Mouse (Mus musculus) liver, adult 2 months (tissue): ENCODE measurements around the gene Ier3.

Experiments
- CTCF ChIP-seq: fragments of 200-500 bp; IDR thresholded peaks from 2 replicates; pipeline ENCODE4 v1.5.1; 2011; ENCODE audit warnings: low read depth, low read length, control low read depth
- POLR2A ChIP-seq: fragments of 200-500 bp; IDR thresholded peaks from 2 replicates; pipeline ENCODE4 v1.6.1; 2011; ENCODE audit warnings: low read length, control low read depth; ENCODE audit not compliant: insufficient read depth; ENCODE audit errors: extremely low read depth

DNA sequence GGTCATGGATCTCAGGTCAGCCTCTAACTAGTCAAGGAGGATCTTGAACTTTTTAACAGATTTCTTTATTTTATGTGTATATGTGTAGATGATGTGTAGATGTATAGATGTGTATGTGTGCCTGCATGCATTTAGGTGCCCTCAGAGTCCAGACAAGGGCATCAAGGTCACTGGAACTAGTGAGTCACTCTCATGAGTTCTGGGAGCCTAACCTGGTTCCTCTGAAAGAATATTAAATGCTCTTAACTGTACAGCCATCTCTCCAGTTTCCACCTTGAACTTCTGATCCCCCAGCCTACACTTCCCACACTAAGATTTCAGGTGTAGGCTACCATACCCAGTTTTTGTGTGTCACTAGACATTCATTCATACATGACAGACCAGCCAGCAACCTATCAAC, 34.0 kb upstream of the Ier3 start:
- no peak for TF ChIP-seq CTCF
- TF ChIP-seq POLR2A = no peak
